Mouse (Mus musculus) naive thymus-derived CD4-positive, alpha-beta T cell, adult 2 months (primary cell): Measurements from ENCODE around the gene Gm11037.
A peak's percentile ranks its signal among the peaks of the same experiment; 100 is the strongest.

Source experiments
- DNase-seq: peaks from one replicate; pipeline ENCODE4 v3.0.0-alpha.2; 2011; ENCODE audit warnings: low read depth

Gene Gm11037

DNA sequence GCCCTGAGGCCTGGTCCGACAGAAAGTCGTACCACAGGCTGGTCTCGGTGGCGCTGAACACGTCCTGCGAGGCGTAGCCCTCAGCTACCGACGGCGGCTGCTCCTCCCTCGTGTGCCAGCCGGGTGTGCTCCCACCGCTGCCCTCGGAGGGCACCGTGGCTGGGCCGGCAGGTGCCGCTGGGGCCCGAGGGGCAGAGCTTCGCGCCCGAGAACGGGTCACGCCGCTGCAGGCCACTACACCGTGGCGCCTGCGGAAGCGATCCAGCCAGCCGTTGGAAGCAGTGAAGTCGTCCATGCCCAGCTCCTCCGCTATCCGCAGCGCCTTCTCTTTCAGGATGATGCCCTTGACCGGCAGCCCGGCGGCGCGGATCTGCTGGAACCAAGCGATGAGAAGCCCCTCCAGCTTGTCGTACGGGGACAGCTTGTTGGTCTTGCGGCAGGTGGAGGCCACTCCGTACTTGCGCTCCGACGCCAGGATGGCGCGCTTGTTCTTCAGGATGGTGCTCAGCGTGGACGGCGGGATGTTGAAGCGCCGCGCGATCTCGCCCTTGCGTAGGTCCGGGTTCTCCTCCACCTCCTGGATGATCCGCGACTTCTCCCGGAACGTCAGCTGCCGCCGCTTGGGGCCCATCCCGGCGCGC lies 46.1 kb downstream of the Gm11037 start:
- DNase-seq = peak; percentile 62

GRCm38 (mm10) chr2:131179990-131180587 lies 46.8 kb downstream of the Gm11037 start, which contains the start of gene Cenpb:
TSS of gene Cenpb (minus strand) at chr2:131180067.
- DNase-seq = peak; percentile 75
